Mouse (Mus musculus) ES-Bruce4 (cell line): ENCODE data around the gene Lrrc47. TPM values are rescaled to one million over a fixed set of nuclear protein-coding genes. Genes with fewer than 3 reads are reported as not detected.
A peak's percentile ranks its signal among the peaks of the same experiment; 100 is the strongest.

Source experiments
- H3K27ac ChIP-seq: 2 replicates; pipeline ENCODE4 v1.5.1; 2012; ENCODE audit warnings: low read length, inconsistent platforms; ENCODE audit not compliant: insufficient read depth
- H3K27me3 ChIP-seq: 2 replicates; pipeline ENCODE4 v1.6.1; 2012; ENCODE audit warnings: mild to moderate bottlenecking, low read length, inconsistent platforms; ENCODE audit not compliant: control insufficient read depth, poor library complexity, insufficient read depth, severe bottlenecking
- H3K36me3 ChIP-seq: 2 replicates; pipeline ENCODE4 v1.6.1; 2012; ENCODE audit warnings: inconsistent platforms, mild to moderate bottlenecking, low read length, moderate library complexity; ENCODE audit not compliant: control insufficient read depth, poor library complexity, insufficient read depth, severe bottlenecking
- H3K4me1 ChIP-seq: one replicate; pipeline ENCODE4 v1.8.1; 2011; ENCODE audit warnings: low read length; ENCODE audit not compliant: control insufficient read depth, insufficient read depth
- H3K4me3 ChIP-seq: 2 replicates; pipeline ENCODE4 v1.5.1; 2011; ENCODE audit warnings: low read depth, mild to moderate bottlenecking, low read length
- H3K9ac ChIP-seq: 2 replicates; pipeline ENCODE4 v1.6.1; 2012; ENCODE audit warnings: low read depth, mild to moderate bottlenecking, inconsistent platforms; ENCODE audit not compliant: poor library complexity, severe bottlenecking
- H3K9me3 ChIP-seq: replicated peaks from 2 replicates; pipeline ENCODE4 v1.6.1; 2012; ENCODE audit warnings: mild to moderate bottlenecking, low read length, inconsistent platforms; ENCODE audit not compliant: control insufficient read depth, poor library complexity, insufficient read depth, severe bottlenecking
- CTCF ChIP-seq: IDR thresholded peaks from one replicate; pipeline ENCODE4 v1.8.1; 2011; ENCODE audit warnings: low read depth, low read length
- EP300 ChIP-seq: IDR thresholded peaks from 2 replicates; pipeline ENCODE4 v1.6.1; 2011; ENCODE audit warnings: low read depth, low read length; ENCODE audit not compliant: insufficient read depth
- POLR2A ChIP-seq: IDR thresholded peaks from one replicate; pipeline ENCODE4 v1.8.1; 2011; ENCODE audit warnings: low read length; ENCODE audit not compliant: insufficient read depth
- polyA plus RNA-seq: library from polyadenylated mRNA; stranded (reverse); fragments of >200 nt; gene quantifications from 2 replicates; pipeline ENCODE4 v1.2.4, GENCODE M21; 2011; ENCODE audit warnings: low read depth; ENCODE audit not compliant: missing spikeins, insufficient read depth, insufficient read length

Gene Lrrc47
- polyA plus RNA-seq, 1 experiment = 44.8 TPM

DNA sequence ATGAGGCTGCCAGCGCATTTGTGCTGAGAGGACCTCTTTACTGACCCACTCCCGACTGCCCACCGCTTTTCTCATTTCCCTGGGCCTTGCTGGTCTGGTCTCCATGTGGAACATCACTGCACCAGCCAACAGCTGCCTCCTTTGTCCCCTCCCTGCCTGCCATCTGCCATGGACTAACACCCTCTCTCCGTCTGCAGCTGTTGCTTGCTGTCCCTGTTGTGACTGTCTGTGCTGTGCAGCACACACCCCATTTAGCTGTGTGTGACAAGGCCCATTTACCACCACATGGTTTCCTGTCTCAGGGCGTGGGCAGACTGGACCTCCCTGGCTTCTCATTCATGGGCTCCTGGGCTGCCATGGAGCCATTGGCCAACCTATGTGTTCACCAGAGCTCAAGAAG, 6.0 kb upstream of the Lrrc47 start:
- no peaks in the 10 kb centered on the region for H3K36me3 ChIP-seq
- H3K27ac ChIP-seq = no peak overlapping the region
- TF ChIP-seq POLR2A (no peak), CTCF (no peak), EP300 (no peak)

DNA sequence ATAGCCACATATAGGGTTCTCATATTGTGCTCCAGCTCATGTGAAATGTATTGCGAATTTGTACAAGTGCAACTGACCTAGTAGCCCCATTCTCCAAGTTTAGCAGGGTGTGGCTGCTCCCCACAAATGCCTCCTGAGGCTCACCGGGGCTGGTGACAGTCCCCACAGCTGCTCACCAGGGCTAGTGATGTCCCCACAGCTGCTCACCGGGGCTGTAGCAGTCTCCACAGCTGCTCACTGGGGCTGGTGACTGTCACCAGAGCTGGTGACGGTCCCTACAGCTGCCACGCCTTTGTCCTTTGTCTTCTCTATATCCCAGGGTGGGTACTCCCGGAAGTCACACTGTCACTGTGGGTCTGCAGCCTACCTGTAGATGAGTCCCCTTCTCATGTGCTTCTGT, 5.3 kb upstream of the Lrrc47 start:
- Histone ChIP-seq H3K4me3 (no peak overlapping the region), H3K27me3 (no peaks in the 10 kb centered on the region), H3K36me3 (no peaks in the 10 kb centered on the region), H3K27ac (no peak overlapping the region), H3K9ac (no peak overlapping the region), H3K9me3 (no peaks in the 10 kb centered on the region), H3K4me1 (no peaks in the 10 kb centered on the region)
- no peak for TF ChIP-seq POLR2A
- no peak for TF ChIP-seq EP300
- TF ChIP-seq CTCF = no peak

More for the DNA sequence above, 6.0 kb upstream of the Lrrc47 start:
- Histone ChIP-seq H3K27me3 (no peaks in the 10 kb centered on the region), H3K9me3 (no peaks in the 10 kb centered on the region), H3K4me1 (no peaks in the 10 kb centered on the region), H3K4me3 (no peak overlapping the region), H3K9ac (no peak overlapping the region)

DNA sequence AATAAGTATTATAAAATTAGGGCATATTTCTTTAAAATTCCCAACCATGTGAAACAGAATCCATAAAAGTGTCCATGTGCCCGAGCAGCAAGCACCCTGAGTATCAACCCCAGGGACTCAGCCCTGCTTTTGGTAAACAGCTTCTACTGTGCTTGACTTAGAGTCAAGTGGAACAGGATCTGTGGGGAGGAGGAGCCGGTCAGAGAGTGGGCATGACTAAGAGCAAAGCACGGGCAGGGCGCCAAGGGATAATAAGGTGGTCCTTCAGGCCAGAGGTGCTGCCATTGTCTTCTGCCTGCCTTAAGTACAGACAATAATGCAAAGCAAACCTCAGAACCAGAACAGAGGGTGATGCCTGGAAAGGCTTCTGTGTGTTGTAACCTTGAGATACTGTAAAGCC, 3.8 kb upstream of the Lrrc47 start:
- H3K9me3 ChIP-seq = no peaks in the 10 kb centered on the region
- H3K9ac ChIP-seq = no peak overlapping the region
- H3K27ac ChIP-seq = no peak overlapping the region
- H3K27me3 ChIP-seq = no peaks in the 10 kb centered on the region
- H3K36me3 ChIP-seq = no peaks in the 10 kb centered on the region
- no peak overlapping the region for H3K4me3 ChIP-seq
- TF ChIP-seq CTCF = no peak
- TF ChIP-seq EP300 = no peak
- TF ChIP-seq POLR2A = no peak
- no peaks in the 10 kb centered on the region for H3K4me1 ChIP-seq

DNA sequence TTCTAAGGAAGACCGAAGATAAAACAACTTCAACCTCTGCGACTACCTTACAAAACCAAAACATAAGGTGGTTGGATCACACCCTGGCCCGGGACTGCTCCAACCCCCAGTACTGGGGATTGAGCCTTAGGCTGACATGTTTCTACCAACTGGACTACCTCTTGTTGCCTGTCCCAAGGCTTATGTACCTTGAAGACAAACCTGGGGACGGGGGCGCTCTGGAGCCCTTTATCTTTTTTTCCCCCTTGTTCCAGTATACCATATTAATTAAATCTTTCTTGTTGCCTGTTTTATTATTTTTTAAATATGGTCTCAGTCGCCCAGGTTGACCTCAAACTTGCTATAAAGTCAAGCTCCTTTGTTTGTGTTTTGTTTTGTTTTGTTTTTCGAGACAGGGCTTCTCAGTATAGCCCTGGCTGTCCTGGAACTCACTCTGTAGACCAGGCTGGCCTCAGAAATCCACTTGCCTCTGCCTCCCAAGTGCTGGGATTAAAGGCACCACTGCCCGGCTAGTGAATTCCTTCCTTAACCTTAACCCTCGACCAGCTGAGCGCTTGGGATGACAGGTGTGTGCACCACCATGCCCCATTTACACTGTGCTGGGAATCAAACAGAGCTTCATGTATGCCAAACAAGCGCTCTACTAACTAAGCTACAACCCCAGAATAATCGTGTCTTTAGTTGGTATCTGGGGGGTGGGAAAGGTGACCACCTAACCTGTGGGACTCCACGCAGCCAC, 455 bp upstream of the Lrrc47 start:
- Histone ChIP-seq H3K27ac (no peak overlapping the region), H3K36me3 (peaks cover 2% of the 10 kb centered on the region; the same call in 1 of the 2 replicates), H3K4me1 (peaks cover 3% of the 10 kb centered on the region), H3K4me3 (peak overlapping the region; percentile 87), H3K27me3 (no peaks in the 10 kb centered on the region), H3K9ac (peak overlapping the region; percentile 87), H3K9me3 (no peaks in the 10 kb centered on the region)
- TF ChIP-seq EP300 (no peak), POLR2A (no peak), CTCF (no peak)

DNA sequence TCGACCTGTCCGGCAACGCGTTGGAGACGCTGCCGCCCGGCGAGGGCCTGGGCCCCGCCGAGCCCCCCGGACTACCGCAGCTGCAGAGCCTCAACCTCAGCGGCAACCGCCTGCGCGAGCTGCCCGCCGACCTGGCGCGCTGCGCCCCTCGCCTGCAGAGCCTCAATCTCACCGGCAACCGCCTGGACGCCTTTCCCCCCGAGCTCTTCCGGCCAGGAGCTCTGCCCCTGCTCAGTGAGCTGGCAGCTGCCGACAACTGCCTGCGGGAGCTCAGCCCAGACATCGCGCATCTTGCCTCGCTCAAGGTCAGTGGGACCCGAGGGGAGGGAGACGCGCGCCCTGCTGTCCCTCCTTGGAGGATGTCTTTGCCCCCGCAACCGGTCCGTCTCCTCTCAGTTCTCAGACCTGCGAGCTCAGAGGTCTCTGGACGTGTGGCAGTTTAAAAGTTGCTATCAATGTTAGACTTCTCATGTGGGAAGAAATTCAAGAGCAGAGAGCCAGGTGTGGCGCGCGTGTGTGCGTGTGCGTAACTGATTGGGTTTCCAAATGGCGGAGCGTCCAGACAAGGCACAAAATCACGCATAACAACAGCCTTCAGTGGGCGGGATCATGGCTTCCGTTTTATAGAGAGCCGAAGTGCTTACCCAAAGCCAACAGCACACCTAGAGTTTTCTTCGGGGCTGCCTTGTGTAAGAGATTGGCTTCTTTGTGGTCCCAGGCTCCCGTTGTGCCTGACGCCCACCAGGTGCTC, 776 bp downstream of the Lrrc47 start:
- Histone ChIP-seq H3K27ac (no peak overlapping the region), H3K27me3 (no peaks in the 10 kb centered on the region), H3K36me3 (peaks cover 7% of the 10 kb centered on the region), H3K4me1 (peaks cover 3% of the 10 kb centered on the region), H3K9ac (peak overlapping the region; percentile 87), H3K9me3 (no peaks in the 10 kb centered on the region), H3K4me3 (peak overlapping the region; percentile 87)
- TF ChIP-seq EP300 (no peak), CTCF (no peak), POLR2A (no peak)

DNA sequence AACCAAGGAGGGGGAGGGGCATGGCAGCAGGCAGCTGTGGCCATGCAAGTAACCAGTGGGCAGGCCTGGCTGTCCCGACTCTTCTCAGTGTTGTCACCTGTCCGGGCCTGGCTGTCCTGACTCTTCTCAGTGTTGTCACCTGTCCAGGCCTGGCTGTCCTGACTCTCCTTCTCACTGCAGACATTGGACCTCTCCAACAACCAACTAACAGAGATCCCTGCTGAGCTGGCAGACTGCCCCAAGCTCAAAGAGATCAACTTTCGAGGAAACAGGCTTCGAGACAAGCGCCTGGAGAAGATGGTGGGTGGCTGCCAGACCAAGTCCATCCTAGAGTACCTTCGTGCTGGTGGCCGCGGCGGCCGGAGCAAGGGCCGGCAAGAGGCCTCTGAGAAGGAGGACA, 3.9 kb downstream of the Lrrc47 start:
- TF ChIP-seq EP300 (no peak), POLR2A (no peak)
- Histone ChIP-seq H3K4me3 (no peak overlapping the region), H3K4me1 (peaks cover 3% of the 10 kb centered on the region), H3K27ac (no peak overlapping the region), H3K27me3 (no peaks in the 10 kb centered on the region), H3K9me3 (no peaks in the 10 kb centered on the region), H3K36me3 (peaks cover 21% of the 10 kb centered on the region), H3K9ac (no peak overlapping the region)
